Mouse (Mus musculus): ENCODE data around the gene Nxn.

DNA sequence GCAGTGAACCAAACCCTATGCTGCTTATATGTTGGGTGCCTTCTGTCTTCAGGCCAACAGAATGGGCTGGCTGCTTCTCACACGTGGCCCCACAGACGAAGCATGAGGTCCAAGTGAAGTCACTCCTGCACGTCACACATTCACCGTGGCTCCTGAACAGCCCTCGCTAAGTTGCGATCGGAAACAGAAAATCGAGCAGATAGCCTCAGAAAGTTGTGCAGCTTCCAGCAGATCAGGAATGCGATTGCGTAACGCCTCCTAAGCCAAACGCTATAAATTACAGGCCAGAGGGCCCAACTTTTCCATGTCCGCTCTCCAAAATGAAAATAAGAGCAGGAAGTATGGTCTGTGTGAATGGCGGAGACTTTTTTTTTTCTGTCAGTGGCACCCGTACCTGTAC, 106.5 kb downstream of the Nxn start:
- no peak for TF ChIP-seq GATA1 (IDR thresholded peaks at IDR 0.05; ENCODE audit: low read length)
- no peak for TF ChIP-seq TAL1 (IDR thresholded peaks at IDR 0.05; ENCODE audit: low read length)
